Comparison of ENCODE assay signal across 35 mouse cellular contexts in genomic region chr4:51127813-51128212, GRCm38 (mm10).
"Had no signal": no experiment of that assay in that cellular context is flagged by ENCODE, and none has a peak within 500 bp of the region (broad histone marks: within the 10 kb centered on the region; RNA-seq: fewer than 3 reads in every experiment).

No protein-coding gene starts in this region.

- H3K27me3 ChIP-seq: heart, embryonic 12.5 days; heart, embryonic 13.5 days; heart, embryonic 15.5 days; hindbrain, embryonic 12.5 days; hindbrain, embryonic 13.5 days; hindbrain, embryonic 15.5 days; intestine, embryonic 15.5 days; kidney, embryonic 15.5 days had no signal

- H3K4me2 ChIP-seq: heart, embryonic 11.5 days; heart, embryonic 12.5 days; heart, embryonic 13.5 days; heart, embryonic 15.5 days; hindbrain, embryonic 12.5 days; hindbrain, embryonic 13.5 days; hindbrain, embryonic 14.5 days; hindbrain, embryonic 15.5 days; intestine, embryonic 15.5 days; kidney, embryonic 15.5 days had no signal

- H3K9me3 ChIP-seq: heart, embryonic 12.5 days; heart, embryonic 13.5 days; heart, embryonic 15.5 days; hindbrain, embryonic 10.5 days; hindbrain, embryonic 12.5 days; hindbrain, embryonic 13.5 days; hindbrain, embryonic 15.5 days; intestine, embryonic 15.5 days; kidney, embryonic 15.5 days had no signal

- H3K4me3 ChIP-seq: heart, embryonic 12.5 days; heart, embryonic 13.5 days; heart, embryonic 15.5 days; hindbrain, embryonic 10.5 days; hindbrain, embryonic 12.5 days; hindbrain, embryonic 13.5 days; hindbrain, embryonic 15.5 days; intestine, embryonic 15.5 days; kidney, embryonic 15.5 days; layer of hippocampus, adult 2 months; left cerebral cortex, adult 2 months had no signal

- H3K27ac ChIP-seq: heart, embryonic 13.5 days; heart, embryonic 15.5 days; hindbrain, embryonic 10.5 days; hindbrain, embryonic 12.5 days; hindbrain, embryonic 13.5 days; hindbrain, embryonic 14.5 days; hindbrain, embryonic 15.5 days; hindbrain, postnatal 0 days; intestine, embryonic 15.5 days; kidney, embryonic 15.5 days; kidney, postnatal 0 days; layer of hippocampus, adult 2 months; left cerebral cortex, adult 2 months had no signal

- DNase-seq: heart, postnatal 10 days; heart, postnatal 14 days; heart, postnatal 36 days; heart, postnatal 4 days; kidney, adult 11 months; kidney, adult 18-20 months; kidney, adult 2 months; kidney, adult 8-10 months; kidney, adult 9 months; kidney, postnatal 10 days; kidney, postnatal 14 days; kidney, postnatal 25 days; kidney, postnatal 36 days; kidney, postnatal 4 days; layer of hippocampus, adult 9-11 months; layer of hippocampus, postnatal 36 days had no signal

- H3K9ac ChIP-seq: heart, embryonic 12.5 days; heart, embryonic 13.5 days; heart, embryonic 15.5 days; hindbrain, embryonic 12.5 days; hindbrain, embryonic 13.5 days; hindbrain, embryonic 14.5 days; hindbrain, embryonic 15.5 days; intestine, embryonic 15.5 days; kidney, embryonic 15.5 days had no signal

- ATAC-seq: hindbrain, embryonic 16.5 days; hindbrain, postnatal 0 days; inflammation-experienced regulatory T-cells, adult 6 months; intestine, embryonic 15.5 days; intestine, embryonic 16.5 days; intestine, postnatal 0 days had no signal

- H3K36me3 ChIP-seq: heart, embryonic 12.5 days; heart, embryonic 13.5 days; heart, embryonic 15.5 days; hindbrain, embryonic 10.5 days; hindbrain, embryonic 12.5 days; hindbrain, embryonic 13.5 days; hindbrain, embryonic 15.5 days; intestine, embryonic 15.5 days; kidney, embryonic 15.5 days had no signal

- H3K4me1 ChIP-seq: heart, embryonic 12.5 days; heart, embryonic 13.5 days; heart, embryonic 15.5 days; hindbrain, embryonic 10.5 days; hindbrain, embryonic 12.5 days; hindbrain, embryonic 13.5 days; hindbrain, embryonic 15.5 days; intestine, embryonic 15.5 days; kidney, embryonic 15.5 days had no signal
